Mouse (Mus musculus): ENCODE results near the gene Slc22a17.

Gene Slc22a17

DNA sequence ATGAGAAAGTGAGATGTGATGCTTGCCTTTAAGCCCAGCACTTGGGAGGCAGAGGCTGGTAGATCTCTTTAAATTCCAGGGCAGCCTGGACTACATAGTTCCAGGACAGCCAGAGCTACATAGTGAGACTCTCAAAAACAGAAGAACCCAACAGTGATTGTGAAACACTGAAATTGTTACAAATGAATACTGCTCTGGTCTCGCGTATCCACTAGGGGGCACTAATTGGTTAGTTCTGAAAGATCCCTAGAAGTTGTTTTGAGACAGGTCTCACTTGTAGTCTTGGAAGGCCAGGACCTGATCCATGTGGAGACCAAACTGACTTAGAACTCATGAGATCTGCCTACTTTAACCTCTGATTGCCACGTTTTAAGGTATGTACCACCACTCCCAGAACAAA, 12.5 kb downstream of the Slc22a17 start:
- DNase-seq (ENCODE audit: low read depth in 1 of 2, low spot score in 2 of 2): peak in 1 of 2 experiments; percentile 37

DNA sequence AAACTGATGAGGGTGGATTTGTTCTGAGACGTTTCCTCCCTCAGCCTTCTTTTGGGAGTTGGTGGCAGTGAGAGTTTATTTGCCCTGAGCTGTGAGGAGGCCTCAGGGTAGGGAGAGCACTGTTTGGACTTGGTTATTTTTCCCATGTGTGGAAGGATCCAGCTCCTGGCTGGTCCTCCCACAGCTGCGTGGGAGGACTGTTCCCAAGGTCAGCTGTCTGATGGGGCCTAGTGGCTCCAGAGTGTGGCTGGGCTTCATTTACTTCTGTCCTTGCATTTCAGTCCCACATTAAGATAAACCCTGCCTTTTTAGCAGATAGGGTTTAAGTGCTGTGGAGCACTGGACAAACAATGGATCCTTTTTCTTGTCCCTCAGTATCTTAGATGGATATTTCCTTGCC, 15.5 kb downstream of the Slc22a17 start:
- DNase-seq (ENCODE audit: low read depth in 1 of 2, low spot score in 2 of 2): no peak

DNA sequence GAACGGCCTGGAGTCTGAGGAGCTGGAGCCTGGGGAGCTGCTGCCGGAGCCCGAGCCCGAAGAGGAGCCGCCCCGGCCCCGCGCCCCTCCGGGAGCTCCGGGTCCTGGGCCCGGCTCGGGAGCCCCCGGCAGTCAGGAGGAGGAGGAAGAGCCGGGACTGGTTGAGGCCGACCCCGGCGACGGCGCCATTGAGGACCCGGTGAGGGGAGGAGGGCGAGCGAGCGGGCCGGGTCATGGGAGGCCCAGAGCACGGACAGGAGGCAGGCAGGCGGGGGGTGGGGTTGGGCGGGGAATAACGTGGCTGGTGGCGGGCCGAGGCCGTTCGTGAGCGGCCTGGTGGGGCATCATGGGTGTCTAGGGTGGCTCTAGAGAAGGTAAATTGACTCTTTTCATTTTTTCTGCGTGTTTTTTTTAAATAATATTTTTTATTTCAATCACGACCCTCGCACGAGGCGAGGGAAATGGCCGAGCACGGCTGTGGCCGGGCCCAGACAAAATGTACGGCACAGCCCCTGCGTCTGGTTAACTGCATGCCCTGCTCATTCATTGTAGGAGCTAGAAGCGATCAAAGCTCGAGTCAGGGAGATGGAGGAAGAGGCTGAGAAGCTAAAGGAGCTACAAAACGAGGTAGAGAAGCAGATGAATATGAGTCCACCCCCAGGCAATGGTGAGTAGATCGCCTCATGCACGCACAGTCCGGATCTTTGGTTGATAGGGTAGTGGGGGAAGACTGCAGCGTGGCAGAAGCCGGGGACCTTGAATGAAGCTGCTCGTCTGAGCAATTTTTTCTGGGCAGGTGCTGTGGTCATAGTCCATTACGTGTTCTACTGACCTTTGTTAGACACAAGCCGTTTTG, 18.4 kb downstream of the Slc22a17 start:
- peak in 1 of 2 experiments; percentile 40 for DNase-seq (ENCODE audit: low read depth in 1 of 2, low spot score in 2 of 2)

DNA sequence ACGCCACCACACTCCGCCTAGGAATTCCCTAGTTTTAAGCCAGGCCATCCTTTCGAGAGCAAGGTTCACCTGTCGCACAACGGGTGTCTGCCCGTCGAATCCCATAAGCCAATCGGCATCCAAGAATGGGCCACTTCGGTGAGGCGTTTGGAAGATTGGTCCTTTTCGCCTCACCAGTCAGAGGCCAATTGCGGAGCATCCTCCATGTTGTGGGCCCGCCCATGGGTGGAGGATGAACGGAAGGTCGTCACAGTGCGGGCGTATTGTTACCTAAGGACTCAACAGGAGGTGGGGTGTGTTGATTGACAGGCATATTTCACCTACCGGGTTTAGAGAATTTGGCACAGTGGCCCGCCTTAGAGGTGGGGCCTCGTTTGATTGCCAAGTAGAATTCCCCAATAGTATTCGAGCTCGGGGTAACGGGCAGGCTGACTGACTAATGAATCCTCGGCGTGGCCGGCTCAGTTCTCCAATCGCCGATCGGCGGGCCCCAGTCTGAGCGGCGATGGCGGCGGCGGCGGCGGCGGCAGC, 19.2 kb downstream of the Slc22a17 start:
- DNase-seq (ENCODE audit: low read depth in 1 of 2, low spot score in 2 of 2): peak; percentile 96 to 97

DNA sequence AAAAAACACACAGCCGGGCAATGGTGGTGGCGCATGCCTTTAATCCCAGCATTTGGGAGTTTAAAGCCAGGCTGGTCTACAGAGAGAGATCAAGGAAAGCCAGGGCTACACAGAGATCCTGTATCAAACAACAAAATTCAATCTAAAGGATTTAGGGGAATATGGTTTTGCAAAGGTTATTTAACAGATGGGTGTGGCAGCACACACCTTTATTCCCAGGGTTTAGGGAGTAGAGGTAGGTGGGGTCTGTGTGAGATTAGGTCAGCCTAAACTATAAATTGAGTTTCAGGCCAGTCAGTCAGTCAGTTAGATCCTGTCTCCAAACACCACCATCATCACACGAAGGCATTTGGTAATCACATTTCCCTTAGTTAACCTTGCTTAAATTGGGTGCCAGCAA, 20.7 kb downstream of the Slc22a17 start, which contains the start of gene Pabpn1:
Gene Pabpn1, plus strand, starts transcription at position 301 of the 400 bp plus-strand sequence.
- DNase-seq (ENCODE audit: low read depth in 1 of 2, low spot score in 2 of 2): no peak

DNA sequence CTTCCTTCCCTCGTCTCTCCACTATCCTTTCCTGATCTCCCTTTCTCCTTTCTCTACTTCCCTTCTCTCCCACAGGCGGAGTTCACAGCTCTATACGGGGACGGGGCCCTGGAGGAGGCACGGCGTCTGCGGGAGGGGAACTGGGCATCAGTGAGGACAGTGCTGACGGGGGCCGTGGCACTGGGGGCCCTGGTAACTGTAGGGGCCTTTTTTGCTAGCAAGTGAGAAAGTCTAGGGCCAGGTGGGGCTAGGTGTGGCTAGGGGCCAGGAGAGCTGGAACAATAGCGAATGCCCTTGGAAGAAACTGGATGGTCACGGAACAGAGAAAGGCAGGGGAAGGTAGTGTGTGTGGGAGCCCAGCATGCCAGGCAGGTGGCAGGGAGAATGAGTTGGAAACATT, 27.6 kb downstream of the Slc22a17 start:
- no peak for DNase-seq (ENCODE audit: low read depth in 1 of 2, low spot score in 2 of 2)

DNA sequence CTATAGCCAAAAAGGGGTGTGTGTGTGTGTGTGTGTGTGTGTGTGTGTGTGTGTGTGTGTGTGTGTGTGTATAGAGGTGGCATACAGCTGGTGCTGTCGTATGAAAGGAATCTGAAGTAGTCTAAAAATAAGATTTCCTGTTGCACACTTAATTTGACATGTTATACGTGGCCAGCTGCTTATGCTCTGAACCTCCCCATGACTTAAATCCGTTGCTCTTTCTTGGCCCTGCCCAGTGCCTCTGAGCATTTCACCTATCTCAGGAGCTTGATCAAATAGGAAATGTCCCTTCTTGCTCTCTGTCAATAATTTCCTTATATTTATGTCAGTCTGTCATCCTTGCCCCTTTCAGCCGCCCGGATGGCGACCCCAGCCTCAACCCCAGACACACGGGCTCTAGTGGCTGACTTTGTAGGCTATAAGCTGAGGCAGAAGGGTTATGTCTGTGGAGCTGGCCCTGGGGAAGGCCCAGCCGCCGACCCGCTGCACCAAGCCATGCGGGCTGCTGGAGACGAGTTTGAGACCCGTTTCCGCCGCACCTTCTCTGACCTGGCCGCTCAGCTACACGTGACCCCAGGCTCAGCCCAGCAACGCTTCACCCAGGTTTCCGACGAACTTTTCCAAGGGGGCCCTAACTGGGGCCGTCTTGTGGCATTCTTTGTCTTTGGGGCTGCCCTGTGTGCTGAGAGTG, 28.8 kb downstream of the Slc22a17 start:
- no peak for DNase-seq (ENCODE audit: low read depth in 1 of 2, low spot score in 2 of 2)

DNA sequence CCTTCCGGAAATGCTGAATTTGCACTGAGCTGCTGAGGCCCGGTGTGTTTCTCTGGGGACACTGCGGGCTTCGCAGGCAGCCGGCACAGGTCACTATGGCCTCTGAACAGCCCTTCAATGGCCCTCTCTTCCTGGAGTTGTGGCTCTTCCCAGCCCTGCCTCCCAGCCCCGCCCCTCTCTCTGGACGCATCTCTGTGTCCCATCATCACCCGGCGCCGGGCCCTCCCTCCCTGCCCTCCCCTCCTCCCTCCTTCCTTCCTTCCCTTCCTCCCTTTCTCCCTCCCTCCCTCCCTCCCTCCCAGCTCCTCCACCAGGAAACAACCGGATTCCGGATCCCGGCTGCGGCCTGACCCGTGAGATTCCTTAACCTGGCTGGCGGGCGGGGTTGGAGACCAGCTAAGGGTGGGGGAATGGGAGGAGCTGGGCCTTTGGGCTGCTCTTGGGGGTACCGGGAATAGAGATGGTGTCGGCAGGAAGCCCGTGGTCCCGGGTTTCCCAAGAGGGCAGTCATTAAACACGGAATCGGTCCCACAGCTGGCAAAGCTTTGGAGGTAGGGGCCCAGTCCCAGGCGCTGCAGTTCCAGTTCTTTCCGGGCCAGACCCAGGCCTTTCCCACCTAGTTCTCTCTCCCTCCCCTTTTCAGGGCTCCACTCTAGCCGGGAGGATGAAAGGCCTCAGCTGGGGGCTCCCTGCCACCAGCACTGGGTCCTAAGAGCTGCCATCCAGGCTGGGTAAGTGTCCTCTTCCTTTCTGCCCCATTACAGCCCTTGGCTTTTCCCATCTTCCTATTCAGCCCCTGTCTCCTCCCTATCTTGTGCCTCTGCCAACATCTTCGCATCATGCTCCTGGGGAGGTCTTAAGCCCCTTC, 29.5 kb downstream of the Slc22a17 start, which contains the start of the genes Bcl2l2 and Gm20521:
Gene Bcl2l2, plus strand, starts transcription at position 224 of the 868 bp plus-strand sequence.
Gene Gm20521, plus strand, starts transcription at position 288 of the 868 bp plus-strand sequence.
- DNase-seq (ENCODE audit: low read depth in 1 of 2, low spot score in 2 of 2): peak in 1 of 2 experiments; percentile 27

DNA sequence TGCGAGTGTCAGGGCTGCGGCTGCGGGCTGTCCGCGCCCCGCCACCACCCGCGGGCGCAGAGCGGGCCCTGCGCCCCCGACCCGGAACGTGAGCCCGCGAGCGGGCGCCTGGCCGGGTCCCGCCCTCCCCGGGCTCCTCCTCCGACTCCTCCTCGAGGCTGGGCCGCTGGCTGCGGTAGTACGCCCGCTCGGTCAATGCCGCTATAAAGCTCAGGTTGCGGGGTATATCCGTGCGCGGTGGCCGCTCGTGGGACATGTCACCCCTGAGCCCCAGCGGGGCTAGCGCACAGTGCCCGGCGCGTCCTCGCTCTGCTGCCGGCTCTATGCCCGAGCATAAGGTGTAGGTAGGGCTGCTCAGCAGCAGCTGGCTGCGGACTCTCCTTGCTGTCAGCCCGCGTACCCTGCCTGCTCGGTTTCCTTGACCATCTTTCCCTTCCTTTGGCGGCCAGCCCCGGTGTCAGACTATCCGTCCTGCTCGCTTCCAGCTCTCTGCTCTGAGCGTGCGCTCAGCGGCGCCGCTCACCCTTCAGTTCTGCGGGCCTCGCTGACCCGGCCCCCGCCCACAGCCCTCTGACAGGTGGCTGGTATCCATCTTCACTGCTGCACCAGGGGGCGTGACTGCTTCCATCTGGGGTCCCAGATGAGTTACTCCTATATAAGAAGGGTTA, 35.8 kb downstream of the Slc22a17 start, which contains the start of gene Ppp1r3e:
Gene Ppp1r3e, minus strand, starts transcription at position 503 of the 668 bp plus-strand sequence.
- DNase-seq (ENCODE audit: low read depth in 1 of 2, low spot score in 2 of 2): no peak

DNA sequence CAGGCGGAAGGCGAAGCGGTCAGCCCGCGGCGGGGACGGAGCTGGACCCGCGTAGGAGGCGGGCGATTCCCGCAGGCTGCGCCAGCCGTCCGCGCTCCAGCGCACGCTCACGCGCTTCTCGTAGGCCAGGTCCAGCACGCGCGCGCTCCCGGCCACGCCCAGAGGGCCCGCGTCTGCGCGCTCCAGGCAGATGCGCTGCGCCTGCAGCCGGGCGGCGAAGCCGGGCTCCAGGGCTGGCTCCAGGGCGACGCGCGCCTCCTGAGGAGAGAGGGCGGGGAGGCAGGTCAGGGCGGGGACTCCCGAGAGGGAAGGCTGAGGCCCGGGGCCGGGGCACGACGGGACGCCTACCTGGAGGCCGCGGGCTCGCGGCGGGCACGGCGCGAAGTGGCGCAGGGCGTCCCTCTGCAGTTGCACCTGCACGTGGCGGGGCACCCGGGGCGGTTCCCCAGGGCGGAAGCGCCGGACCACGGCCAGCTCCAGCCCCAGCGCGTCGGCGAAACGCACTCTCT, 36.3 kb downstream of the Slc22a17 start:
- peak in 1 of 2 experiments; percentile 58 for DNase-seq (ENCODE audit: low read depth in 1 of 2, low spot score in 2 of 2)

DNA sequence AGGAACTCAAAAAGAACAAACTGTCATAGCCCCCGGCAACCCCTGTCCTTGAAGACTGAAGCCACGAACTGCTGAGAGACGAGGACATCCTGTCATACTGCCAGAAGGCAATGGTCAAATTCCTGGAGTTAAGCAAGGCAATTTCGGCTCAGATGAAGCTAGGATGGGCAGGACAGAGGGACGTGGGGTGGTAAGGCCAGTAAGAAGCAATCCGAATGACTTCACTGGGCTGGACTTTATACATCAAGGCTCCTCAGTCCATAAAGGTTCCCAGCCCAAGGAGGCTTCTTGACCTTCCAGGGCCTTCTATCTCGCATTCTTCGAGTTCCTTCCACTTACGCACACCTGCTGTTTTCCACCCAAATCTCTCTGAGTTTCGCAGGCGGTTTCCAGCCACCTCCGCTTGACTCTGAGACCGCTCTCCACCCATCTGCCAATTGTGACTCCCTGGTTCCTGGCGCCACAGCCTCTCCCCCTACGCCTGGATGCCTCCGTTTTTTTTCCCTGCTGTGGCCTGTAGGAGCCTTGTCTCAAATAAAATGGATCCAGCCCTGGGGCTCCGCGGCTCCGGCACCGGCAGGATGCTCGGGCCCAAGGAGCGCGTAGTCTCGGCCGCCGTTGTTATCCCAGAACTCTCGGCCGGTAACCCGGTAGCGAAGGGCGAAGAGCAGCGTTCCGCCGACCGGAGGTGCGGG, 36.9 kb downstream of the Slc22a17 start:
- no peak for DNase-seq (ENCODE audit: low read depth in 1 of 2, low spot score in 2 of 2)

DNA sequence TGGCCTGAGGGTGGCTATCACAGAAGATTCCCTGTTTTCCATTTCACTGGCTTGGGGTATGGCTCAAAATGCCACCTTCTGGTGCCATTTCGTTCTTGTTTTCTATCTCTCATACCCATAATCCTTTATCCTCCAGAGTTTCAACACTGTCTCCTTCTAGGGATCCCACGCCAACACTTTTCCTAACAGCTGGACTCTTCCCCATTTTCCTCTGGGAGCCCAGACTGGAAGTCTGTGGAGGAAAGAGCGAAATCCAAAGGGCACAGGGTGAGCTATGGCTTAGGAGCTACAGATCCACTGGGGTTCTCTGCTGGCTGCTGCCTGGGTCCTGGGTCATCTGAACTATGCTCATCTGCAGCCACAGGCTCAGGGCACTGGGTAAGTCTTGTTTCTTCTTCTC, 38.8 kb downstream of the Slc22a17 start:
- DNase-seq (ENCODE audit: low read depth in 1 of 2, low spot score in 2 of 2): no peak

DNA sequence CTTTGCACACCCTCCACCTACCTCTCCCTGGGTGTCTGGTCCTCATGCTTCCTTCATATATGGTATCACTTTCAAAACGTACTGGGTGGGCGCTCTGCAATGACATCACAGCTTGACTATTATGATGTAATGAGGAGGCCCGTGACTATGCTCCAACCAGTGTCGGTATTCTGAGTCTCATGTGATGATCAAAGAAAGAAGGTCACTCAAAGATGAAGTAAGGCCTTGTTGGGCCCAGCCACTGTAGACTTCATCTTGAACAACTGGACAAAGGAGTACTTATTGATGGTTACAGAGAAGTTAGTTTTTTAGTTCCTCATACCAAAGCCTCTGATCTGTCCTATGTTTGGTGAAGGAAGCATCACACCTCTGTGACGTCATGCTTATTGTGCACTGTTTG, 42.1 kb downstream of the Slc22a17 start, which contains the start of gene Homez:
Gene Homez, minus strand, starts transcription at position 101 of the 400 bp plus-strand sequence.
- no peak for DNase-seq (ENCODE audit: low read depth in 1 of 2, low spot score in 2 of 2)

DNA sequence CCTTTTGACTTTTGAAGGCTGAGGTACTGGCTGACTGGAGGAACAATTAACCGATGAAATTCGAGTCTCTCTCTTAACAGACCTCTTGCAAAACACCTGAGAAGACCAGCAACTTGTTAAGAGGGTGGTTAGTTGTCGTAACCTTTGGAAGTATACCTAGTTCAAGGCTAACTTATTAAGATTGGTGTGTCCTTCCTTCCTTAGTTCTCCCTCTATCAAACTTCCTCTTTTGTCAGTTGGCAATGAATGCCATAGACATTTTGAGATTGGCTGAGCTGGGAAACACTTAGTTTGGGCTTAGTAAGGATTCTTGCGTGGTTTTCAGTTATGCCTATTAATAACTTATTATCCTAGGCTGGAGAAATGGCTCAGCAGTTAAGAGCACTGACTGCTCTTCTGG, 44.9 kb downstream of the Slc22a17 start:
- no peak for DNase-seq (ENCODE audit: low read depth in 1 of 2, low spot score in 2 of 2)

DNA sequence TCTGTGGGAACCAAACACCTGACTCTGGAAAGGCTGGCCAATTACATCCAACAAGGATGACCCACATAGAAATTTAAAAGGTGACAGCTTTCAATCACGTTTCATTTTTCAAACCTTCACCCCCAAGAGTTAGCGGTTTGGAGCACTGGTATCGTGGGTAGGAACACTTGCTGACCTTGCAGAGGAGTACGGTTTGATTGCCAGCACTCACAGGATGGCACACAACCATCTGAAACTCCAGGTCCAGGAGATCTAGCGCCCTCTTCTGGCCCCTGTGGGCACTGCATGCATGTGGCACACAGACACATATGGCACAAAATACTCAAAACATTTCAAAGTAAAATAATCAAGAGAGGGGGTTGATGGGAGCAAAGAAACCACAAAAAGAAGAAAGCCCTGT, 46.0 kb downstream of the Slc22a17 start:
- peak in 1 of 2 experiments; percentile 28 for DNase-seq (ENCODE audit: low read depth in 1 of 2, low spot score in 2 of 2)

DNA sequence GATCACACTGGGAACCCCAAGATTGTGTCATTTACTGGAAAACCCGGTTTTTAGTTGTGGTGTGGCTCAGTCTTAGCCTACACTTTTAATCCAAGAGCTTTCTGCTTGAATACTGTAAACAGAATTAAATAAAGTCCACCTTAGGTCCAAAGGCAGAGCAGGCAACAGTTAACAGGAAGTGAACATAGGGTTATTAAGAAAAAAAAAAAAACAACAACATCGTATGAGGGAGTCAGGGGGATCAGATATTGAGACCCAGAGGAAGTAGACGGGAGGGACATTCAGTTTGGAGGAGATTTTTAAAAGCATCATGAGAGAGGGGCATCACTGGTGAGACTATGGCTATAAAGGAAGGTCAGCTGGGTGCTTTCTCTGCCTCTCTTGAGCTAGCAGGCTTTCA, 46.7 kb downstream of the Slc22a17 start:
- DNase-seq (ENCODE audit: low read depth in 1 of 2, low spot score in 2 of 2): no peak

DNA sequence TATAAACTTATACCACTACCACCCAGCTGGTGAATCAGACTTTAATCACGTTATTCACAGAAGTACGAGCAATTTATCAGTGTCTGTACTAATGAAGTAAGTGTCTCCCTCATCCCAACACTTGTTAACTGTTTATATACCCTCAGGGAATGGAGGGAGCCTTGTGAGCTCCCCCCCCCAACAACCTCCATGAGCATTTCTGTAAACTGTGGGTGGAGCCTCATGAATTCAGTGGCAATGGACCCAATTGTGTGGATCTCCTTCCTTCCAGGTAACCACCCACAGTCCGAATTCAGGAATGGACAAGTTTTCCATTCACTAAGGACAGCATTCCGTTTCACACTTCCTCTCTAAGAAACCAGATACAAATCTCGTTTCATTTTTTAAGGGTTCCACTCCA, 47.3 kb downstream of the Slc22a17 start:
- DNase-seq (ENCODE audit: low read depth in 1 of 2, low spot score in 2 of 2): no peak

DNA sequence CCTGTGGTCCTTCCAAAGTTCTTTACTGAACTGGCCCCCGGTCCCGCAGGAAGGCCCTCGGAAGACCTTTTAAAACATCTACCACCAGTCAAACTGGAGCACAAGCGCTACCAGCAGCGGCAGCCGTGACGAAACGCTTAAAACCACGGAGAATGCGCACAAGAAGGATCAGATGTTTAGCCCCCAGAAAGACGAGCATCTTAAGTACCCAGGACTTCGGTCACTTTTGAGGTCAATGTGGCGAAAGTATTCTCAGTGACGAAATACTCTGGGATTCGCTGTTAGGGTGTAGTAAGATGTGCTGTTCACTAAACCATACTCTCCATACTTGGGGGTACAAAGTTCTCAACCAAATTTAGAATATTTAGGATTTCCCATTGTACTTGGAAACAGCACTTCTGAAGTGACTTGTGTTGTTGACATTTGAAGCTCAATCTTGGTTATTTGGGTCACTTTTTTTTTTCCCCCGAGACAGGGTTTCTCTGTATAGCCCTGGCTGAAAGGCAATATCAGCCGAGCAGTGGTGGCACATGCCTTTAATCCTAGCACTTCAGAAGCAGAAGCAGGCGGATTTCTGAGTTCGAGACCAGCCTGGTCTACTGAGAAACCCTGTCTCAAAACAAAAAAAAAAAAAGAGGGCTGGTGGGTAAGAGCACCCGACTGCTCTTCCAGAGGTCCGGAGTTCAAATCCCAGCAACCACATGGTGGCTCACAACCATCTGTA, 48.5 kb downstream of the Slc22a17 start:
- no peak for DNase-seq (ENCODE audit: low read depth in 1 of 2, low spot score in 2 of 2)
